Mouse (Mus musculus) embryo, embryonic 11.5 days (tissue): ENCODE data around the gene Pidd1.
"Not testable (repeated sequence)": the region's sequence is repeated elsewhere in the genome, so short reads cannot be mapped to it uniquely, and the experiment has no call there.

Experiments
- DNase-seq: peaks from one replicate; pipeline ENCODE4 v3.0.0-alpha.2; 2012; ENCODE audit warnings: low read depth, low spot score

The Pidd1 gene

GRCm38 (mm10) chr7:141458661-141459060, 14.8 kb upstream of the Pidd1 start:
- DNase-seq = no peak

GRCm38 (mm10) chr7:141457986-141458660, 14.3 kb upstream of the Pidd1 start:
- DNase-seq = no peak

GRCm38 (mm10) chr7:141457236-141457635, 13.4 kb upstream of the Pidd1 start:
- no peak for DNase-seq

GRCm38 (mm10) chr7:141456739-141457138, 12.9 kb upstream of the Pidd1 start:
- no peak for DNase-seq

- DNase-seq = no peak
These were observed 11.9 kb upstream of the Pidd1 start for GRCm38 (mm10) chr7:141455610-141456314.

- DNase-seq = peak; percentile 84
These were observed 11.2 kb upstream of the Pidd1 start, which contains the start of gene Pnpla2 for GRCm38 (mm10) chr7:141454967-141455551. Gene Pnpla2, plus strand, starts transcription at chr7:141455198.

GRCm38 (mm10) chr7:141453636-141454035, 9.8 kb upstream of the Pidd1 start:
- DNase-seq = no peak

GRCm38 (mm10) chr7:141451928-141452327, 8.1 kb upstream of the Pidd1 start:
- DNase-seq = no peak

- peak; percentile 87 for DNase-seq
These were observed 3.5 kb upstream of the Pidd1 start, which contains the start of gene Rplp2 for GRCm38 (mm10) chr7:141447110-141447991. Gene Rplp2, plus strand, starts transcription at chr7:141447370.

- not testable (repeated sequence) for DNase-seq
These were observed 2.5 kb upstream of the Pidd1 start for GRCm38 (mm10) chr7:141446374-141446773.

- no peak for DNase-seq
These were observed 574 bp downstream of the Pidd1 start for GRCm38 (mm10) chr7:141443081-141443821.

- DNase-seq = no peak
These were observed 1.6 kb downstream of the Pidd1 start for GRCm38 (mm10) chr7:141442199-141442598.

GRCm38 (mm10) chr7:141441460-141441859, 2.4 kb downstream of the Pidd1 start:
- DNase-seq = no peak

- no peak for DNase-seq
These were observed 3.2 kb downstream of the Pidd1 start for GRCm38 (mm10) chr7:141440613-141441012.

GRCm38 (mm10) chr7:141439811-141440210, 4.0 kb downstream of the Pidd1 start:
- DNase-seq = no peak

GRCm38 (mm10) chr7:141439140-141439679, 4.6 kb downstream of the Pidd1 start:
- no peak for DNase-seq

GRCm38 (mm10) chr7:141438201-141438968, 5.4 kb downstream of the Pidd1 start:
- no peak for DNase-seq

- DNase-seq = no peak
These were observed 6.4 kb downstream of the Pidd1 start, which contains the start of gene Slc25a22 for GRCm38 (mm10) chr7:141437178-141438120. Gene Slc25a22, minus strand, starts transcription at chr7:141437892.

GRCm38 (mm10) chr7:141436523-141436892, 7.3 kb downstream of the Pidd1 start:
- no peak for DNase-seq
